Mouse (Mus musculus): ENCODE results near the gene 1700001L19Rik.

DNA sequence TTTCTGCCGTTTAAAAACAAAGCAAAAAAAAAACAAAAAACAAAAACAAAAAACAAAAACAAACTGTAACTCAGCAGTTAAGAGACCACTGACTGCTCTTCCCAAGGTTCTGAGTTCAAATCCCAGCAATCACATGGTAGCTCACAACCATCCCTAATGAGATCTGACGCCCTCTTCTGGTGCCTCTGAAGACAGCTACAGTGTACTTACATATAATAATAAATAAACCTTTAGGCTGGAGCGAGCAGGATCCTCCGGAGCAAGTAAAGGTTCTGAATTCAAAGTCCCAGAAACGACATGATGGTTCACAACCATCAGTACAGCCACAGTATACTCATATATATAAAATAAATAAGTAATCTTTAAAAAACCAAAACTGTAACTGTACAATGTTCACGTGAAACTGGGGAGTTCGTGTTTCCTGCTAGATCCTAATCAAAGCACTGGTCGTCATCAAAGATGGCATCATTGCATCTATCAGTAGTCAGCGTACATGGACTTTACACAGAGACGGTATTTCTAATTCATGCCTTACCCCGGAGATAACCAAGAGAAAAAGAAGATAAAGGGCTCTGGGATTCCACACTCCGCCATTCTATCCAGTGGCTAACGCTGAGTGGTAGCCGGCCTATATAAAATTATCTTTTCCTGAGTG is 16.0 kb upstream of the 1700001L19Rik start:
- TF ChIP-seq CTCF (IDR thresholded peaks at IDR 0.05; ENCODE audit: insufficient read depth, low read length) = no peak
- TF ChIP-seq POLR2A (IDR thresholded peaks at IDR 0.05; ENCODE audit: borderline replicate concordance, extremely low read depth, low read depth, low read length) = no peak

Data from lung, adult 2 months (tissue).